Mouse (Mus musculus): Measurements from ENCODE around the gene Olfr339.

- TF ChIP-seq POLR2A (IDR thresholded peaks at IDR 0.05; ENCODE audit: control insufficient read depth, extremely low read depth, insufficient read depth, low read length, poor library complexity) (no peak), CTCF (IDR thresholded peaks at IDR 0.05; ENCODE audit: borderline replicate concordance, control insufficient read depth, extremely low read depth, insufficient read depth, low read length, poor library complexity) (no peak)
Measured at GRCm38 (mm10) chr2:36418647-36419046, at the start of gene Olfr339.
